Mouse (Mus musculus) MEL (cell line): ENCODE results near the gene Iqca.

ENCODE experiments used
- CTCF ChIP-seq, 3 experiments: IDR thresholded peaks in 2 of 3; conservative IDR thresholded peaks in 1 of 3; 2 replicates each; pipeline ENCODE4 v1.5.1; 2011 to 2012; ENCODE audit warnings: low read length in 3 of 3, low read depth in 2 of 3, mild to moderate bottlenecking in 2 of 3, improper control_type of control experiment in 1 of 3, inconsistent platforms in 1 of 3, mixed read lengths in 1 of 3, moderate library complexity in 1 of 3; ENCODE audit not compliant: control insufficient read depth in 1 of 3, insufficient read depth in 1 of 3, poor library complexity in 1 of 3, severe bottlenecking in 1 of 3
- ELF1 ChIP-seq: IDR thresholded peaks from 2 replicates; pipeline ENCODE4 v1.6.1; 2014; ENCODE audit warnings: low read depth, mild to moderate bottlenecking, inconsistent platforms, low read length, improper control_type of control experiment, moderate library complexity
- NRF1 ChIP-seq: IDR thresholded peaks from 2 replicates; pipeline ENCODE4 v1.6.1; 2014; ENCODE audit warnings: low read depth, mild to moderate bottlenecking, inconsistent platforms, low read length, improper control_type of control experiment, moderate library complexity; ENCODE audit not compliant: poor library complexity, insufficient read depth, severe bottlenecking
- POLR2A ChIP-seq, 2 experiments: IDR thresholded peaks; 2 replicates each; pipeline ENCODE4 v1.6.1; 2011 to 2012; ENCODE audit warnings: low read length in 2 of 2, mild to moderate bottlenecking in 2 of 2, control low read depth in 1 of 2, improper control_type of control experiment in 1 of 2, low read depth in 1 of 2, moderate library complexity in 1 of 2; ENCODE audit not compliant: control insufficient read depth in 1 of 2, insufficient read depth in 1 of 2, poor library complexity in 1 of 2
- POLR2AphosphoS2 ChIP-seq: IDR thresholded peaks from 2 replicates; pipeline ENCODE4 v1.6.1; 2011; ENCODE audit warnings: low read length, improper control_type of control experiment
- POLR2AphosphoS5 ChIP-seq: IDR thresholded peaks from 2 replicates; pipeline ENCODE4 v1.6.1; 2012; ENCODE audit warnings: low read depth, borderline replicate concordance, mild to moderate bottlenecking, inconsistent platforms, low read length, moderate library complexity, mixed read lengths
- RCOR1 ChIP-seq: IDR thresholded peaks from 2 replicates; pipeline ENCODE4 v1.6.1; 2012; ENCODE audit warnings: low read depth, mild to moderate bottlenecking, inconsistent platforms, low read length, improper control_type of control experiment
- SIN3A ChIP-seq: IDR thresholded peaks from 2 replicates; pipeline ENCODE4 v1.6.1; 2012; ENCODE audit warnings: low read length, improper control_type of control experiment, inconsistent platforms
- USF1 ChIP-seq: IDR thresholded peaks from 2 replicates; pipeline ENCODE4 v1.6.1; 2014; ENCODE audit warnings: low read depth, mild to moderate bottlenecking, inconsistent platforms, low read length, improper control_type of control experiment, moderate library complexity
- USF2 ChIP-seq, 2 experiments: IDR thresholded peaks; 2 replicates each; pipeline ENCODE4 v1.6.1; 2011 to 2012; ENCODE audit warnings: improper control_type of control experiment in 2 of 2, low read length in 2 of 2, borderline replicate concordance in 1 of 2, inconsistent platforms in 1 of 2, low read depth in 1 of 2, mild to moderate bottlenecking in 1 of 2; ENCODE audit not compliant: insufficient read depth in 1 of 2

DNA sequence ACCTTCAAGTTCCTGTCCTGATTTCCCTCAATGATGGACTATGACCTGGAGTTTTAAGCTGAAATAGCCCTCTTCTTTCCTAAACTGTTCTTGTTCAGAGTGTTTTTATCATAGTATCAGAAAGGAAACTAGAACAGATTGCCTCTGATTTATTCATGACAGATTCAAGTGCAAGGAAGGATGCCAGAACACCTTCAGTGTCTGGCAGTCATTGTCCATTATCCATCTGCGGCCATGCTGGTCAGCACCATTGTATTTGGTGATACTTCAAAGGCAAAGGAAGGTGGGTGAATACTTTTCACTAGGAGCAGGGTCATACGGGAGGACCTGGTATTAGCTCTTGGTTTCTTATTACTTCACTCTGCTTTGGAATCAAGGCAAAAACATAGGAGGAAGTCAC lies 76.9 kb downstream of the Iqca start:
- TF ChIP-seq POLR2A (IDR thresholded peaks at IDR 0.05; ENCODE audit: control insufficient read depth in 1 of 2, insufficient read depth in 1 of 2, low read depth in 1 of 2, low read length in 2 of 2, poor library complexity in 1 of 2) (no peak), ELF1 (no peak), SIN3A (no peak), CTCF (IDR thresholded peaks at IDR 0.05 in 2 of 3, conservative IDR thresholded peaks at IDR 0.05 in 1 of 3; ENCODE audit: control insufficient read depth in 1 of 3, insufficient read depth in 1 of 3, low read depth in 2 of 3, low read length in 3 of 3, poor library complexity in 1 of 3, severe bottlenecking in 1 of 3) (no peak), POLR2AphosphoS5 (no peak), USF2 (IDR thresholded peaks at IDR 0.05; ENCODE audit: borderline replicate concordance in 1 of 2, insufficient read depth in 1 of 2, low read depth in 1 of 2, low read length in 2 of 2) (no peak), POLR2AphosphoS2 (no peak), USF1 (no peak), NRF1 (no peak), RCOR1 (no peak)
